8 mouse cellular contexts compared by ENCODE assay signal in the genomic region with DNA sequence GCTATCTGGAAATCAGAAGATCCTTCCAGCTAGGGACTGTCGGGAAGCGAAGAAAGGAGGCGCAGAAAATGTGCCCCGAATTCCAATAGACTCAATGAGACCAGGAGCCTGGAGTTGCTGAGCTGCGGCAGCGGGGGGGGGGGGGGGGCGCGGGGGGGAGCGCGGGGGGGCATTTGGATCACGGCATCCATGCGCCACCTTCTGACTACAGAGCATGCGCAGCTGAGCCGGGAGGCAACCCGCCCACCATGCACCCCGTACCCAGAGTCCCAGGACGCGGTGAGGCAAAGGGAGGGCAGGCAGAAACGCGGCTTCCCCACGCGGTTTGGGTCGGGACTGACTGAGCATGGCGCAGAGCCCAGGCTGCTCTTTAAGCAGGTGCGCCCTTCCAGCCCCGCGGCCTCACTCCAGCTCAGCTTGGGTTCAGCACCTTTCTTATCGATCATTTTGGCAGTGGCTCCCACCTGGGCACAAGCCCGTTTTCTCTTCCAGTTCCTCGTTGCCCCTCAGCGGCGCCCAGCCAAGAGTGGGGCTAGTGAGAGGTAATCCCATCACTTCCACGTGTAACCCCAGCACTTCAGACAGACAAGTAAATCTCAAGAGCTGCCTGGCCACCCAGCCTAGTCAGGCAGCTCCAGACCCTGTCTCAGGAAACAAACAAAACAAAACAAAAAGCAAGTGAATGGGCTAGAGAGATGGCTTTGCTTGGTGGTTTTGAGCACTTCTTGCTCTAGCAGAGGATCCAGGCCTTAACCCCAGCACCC. TPM values are rescaled to one million over a fixed set of nuclear protein-coding genes. Genes with fewer than 3 reads are reported as not detected.
DNase-seq lines count a peak whose midpoint lies in the region; ATAC-seq and TF ChIP-seq lines count a peak whose summit lies in the region.

No protein-coding gene starts in this region.

- no peaks in the 10 kb centered on the region for H3K27me3 ChIP-seq in limb, embryonic 12.5 days
- H3K27me3 ChIP-seq in midbrain, embryonic 11.5 days (ENCODE audit: control insufficient read depth, insufficient read depth, low read length) = no peaks in the 10 kb centered on the region
- H3K27me3 ChIP-seq in stomach, embryonic 14.5 days (ENCODE audit: control insufficient read depth, insufficient read depth, low read length) = no peaks in the 10 kb centered on the region

- peak overlapping the region; percentile 74 for H3K4me2 ChIP-seq in limb, embryonic 12.5 days
- H3K4me2 ChIP-seq in midbrain, embryonic 11.5 days = peak overlapping the region; percentile 86
- peak overlapping the region; percentile 69 for H3K4me2 ChIP-seq in stomach, embryonic 14.5 days (replicated peaks; ENCODE audit: low read depth, low read length)

- no peak for TF ChIP-seq CTCF in gastrocnemius, adult 2 months (IDR thresholded peaks at IDR 0.05)

- 0% methylated on average over 26 of the region's 33 CpGs for WGBS in limb, embryonic 12.5 days
- under 1% methylated on average over 25 of the region's 33 CpGs for WGBS in midbrain, embryonic 11.5 days
- 1% methylated on average over 27 of the region's 33 CpGs for WGBS in stomach, embryonic 14.5 days

- H3K9ac ChIP-seq in limb, embryonic 12.5 days (replicated peaks) = peak overlapping the region; percentile 66
- peak overlapping the region; percentile 73 for H3K9ac ChIP-seq in midbrain, embryonic 11.5 days (ENCODE audit: low read length)
- H3K9ac ChIP-seq in stomach, embryonic 14.5 days (replicated peaks; ENCODE audit: low read depth, low read length) = peak overlapping the region; percentile 21; the same call in 1 of the 2 replicates

- H3K36me3 ChIP-seq in limb, embryonic 12.5 days = no peaks in the 10 kb centered on the region
- no peaks in the 10 kb centered on the region for H3K36me3 ChIP-seq in midbrain, embryonic 11.5 days (ENCODE audit: control insufficient read depth, insufficient read depth, low read length)
- H3K36me3 ChIP-seq in stomach, embryonic 14.5 days (ENCODE audit: control insufficient read depth, insufficient read depth, low read length) = no peaks in the 10 kb centered on the region

- DNase-seq in NIH3T3 (ENCODE audit: low read depth) = peak; percentile 52
- peak; percentile 43 to 51 for DNase-seq in cerebellum, postnatal 36 days
- peak; percentile 53 for DNase-seq in gastrocnemius, adult 2 months
- peak; percentile 29 for DNase-seq in kidney, adult 11 months
- DNase-seq in midbrain, embryonic 11.5 days (ENCODE audit: low spot score, missing footprints) = peak; percentile 96
- DNase-seq in adipocyte (ENCODE audit: low spot score) = no peak

- peak overlapping the region; percentile 71 for H3K4me3 ChIP-seq in gastrocnemius, adult 2 months
- peak overlapping the region; percentile 54 for H3K4me3 ChIP-seq in limb, embryonic 12.5 days (replicated peaks)
- H3K4me3 ChIP-seq in midbrain, embryonic 11.5 days (ENCODE audit: low read depth, low read length) = peak overlapping the region; percentile 40
- peak overlapping the region; percentile 36 for H3K4me3 ChIP-seq in stomach, embryonic 14.5 days (ENCODE audit: low read depth, low read length)

- H3K9me3 ChIP-seq in limb, embryonic 12.5 days = no peaks in the 10 kb centered on the region
- no peaks in the 10 kb centered on the region for H3K9me3 ChIP-seq in midbrain, embryonic 11.5 days (ENCODE audit: control insufficient read depth, low read length)
- no peaks in the 10 kb centered on the region for H3K9me3 ChIP-seq in stomach, embryonic 14.5 days (ENCODE audit: control insufficient read depth, low read depth, low read length)

- peak; percentile 80 for ATAC-seq in limb, embryonic 12.5 days (ENCODE audit: insufficient number of reproducible peaks, insufficient read depth, low FRiP score, low TSS enrichment, low read depth)
- peak; percentile 86 for ATAC-seq in midbrain, embryonic 11.5 days (ENCODE audit: low FRiP score)
- peak; percentile 83 for ATAC-seq in stomach, embryonic 14.5 days (ENCODE audit: insufficient number of reproducible peaks, insufficient read depth, low FRiP score, low read depth)

- H3K4me1 ChIP-seq in limb, embryonic 12.5 days (replicated peaks) = no peaks in the 10 kb centered on the region
- H3K4me1 ChIP-seq in midbrain, embryonic 11.5 days (ENCODE audit: control insufficient read depth, insufficient read depth, low read length) = peaks cover 5% of the 10 kb centered on the region; the same call in 1 of the 2 replicates
- H3K4me1 ChIP-seq in stomach, embryonic 14.5 days (ENCODE audit: control insufficient read depth, insufficient read depth, low read length) = 0 out of 2 replicates have a peak, but pooled peaks cover 3% of the 10 kb centered on the region

- no peak overlapping the region for H3K27ac ChIP-seq in gastrocnemius, adult 2 months
- H3K27ac ChIP-seq in limb, embryonic 12.5 days = peak overlapping the region; percentile 73
- no peak overlapping the region for H3K27ac ChIP-seq in midbrain, embryonic 11.5 days (ENCODE audit: low read depth, low read length)
- peak overlapping the region; percentile 69 for H3K27ac ChIP-seq in stomach, embryonic 14.5 days (ENCODE audit: low read length)

- intact Hi-C loops in gastrocnemius, adult 2 months (cut with DNase I) = no loop called here

RNA-seq across cellular contexts. Expression of a gene that starts 21.5 kb away (rescaled TPM):
- total RNA-seq in gastrocnemius, adult 2 months (2021) = 100 to 1,000 TPM; 187 to 246 TPM
- polyA plus RNA-seq in limb, embryonic 12.5 days (2016; fragmentation: Nextera tagmentation; extraction: Ambion mirVana) = 121 and 124 TPM in 2 replicates
- 106 and 107 TPM in 2 replicates for polyA plus RNA-seq in midbrain, embryonic 11.5 days (2014; fragmentation: Nextera tagmentation; extraction: Ambion mirVana)
- polyA plus RNA-seq in stomach, embryonic 14.5 days (2014; fragmentation: Nextera tagmentation; extraction: Ambion mirVana) = 129 and 134 TPM in 2 replicates

RNA-seq across cellular contexts. Expression of a gene that starts 24.1 kb away (rescaled TPM):
- under 1 TPM in 1 of 2 experiments, not detected in 1; 0.33 TPM for total RNA-seq in gastrocnemius, adult 2 months (2021)
- polyA plus RNA-seq in limb, embryonic 12.5 days (2016; fragmentation: Nextera tagmentation; extraction: Ambion mirVana) = 21.2 and 21.5 TPM in 2 replicates
- 5.0 and 5.6 TPM in 2 replicates for polyA plus RNA-seq in midbrain, embryonic 11.5 days (2014; fragmentation: Nextera tagmentation; extraction: Ambion mirVana)
- polyA plus RNA-seq in stomach, embryonic 14.5 days (2014; fragmentation: Nextera tagmentation; extraction: Ambion mirVana) = 407 and 452 TPM in 2 replicates

RNA-seq across cellular contexts. Expression of a gene that starts 47.8 kb away (rescaled TPM):
- total RNA-seq in gastrocnemius, adult 2 months (2021) = not detected
- 10.3 and 11.3 TPM in 2 replicates for polyA plus RNA-seq in limb, embryonic 12.5 days (2016; fragmentation: Nextera tagmentation; extraction: Ambion mirVana)
- polyA plus RNA-seq in midbrain, embryonic 11.5 days (2014; fragmentation: Nextera tagmentation; extraction: Ambion mirVana) = 9.2 and 10.2 TPM in 2 replicates
- 707 and 780 TPM in 2 replicates for polyA plus RNA-seq in stomach, embryonic 14.5 days (2014; fragmentation: Nextera tagmentation; extraction: Ambion mirVana)

RNA-seq across cellular contexts. Expression of a gene that starts 48.1 kb away (rescaled TPM):
- total RNA-seq in gastrocnemius, adult 2 months (2021) = 10 to 100 TPM; 39.1 to 44.1 TPM
- polyA plus RNA-seq in limb, embryonic 12.5 days (2016; fragmentation: Nextera tagmentation; extraction: Ambion mirVana) = 16.6 and 22.6 TPM in 2 replicates
- polyA plus RNA-seq in midbrain, embryonic 11.5 days (2014; fragmentation: Nextera tagmentation; extraction: Ambion mirVana) = 7.5 TPM in 2 replicates
- polyA plus RNA-seq in stomach, embryonic 14.5 days (2014; fragmentation: Nextera tagmentation; extraction: Ambion mirVana) = 42.6 and 48.5 TPM in 2 replicates

Comparison
In these comparisons a context has a peak if more than half of its experiments do, and no peak if none do; other contexts are left out.
1. H3K27ac ChIP-seq: peak in limb, embryonic 12.5 days (single experiment) and stomach, embryonic 14.5 days (single experiment); none in gastrocnemius, adult 2 months (single experiment) and midbrain, embryonic 11.5 days (single experiment).
2. H3K9ac ChIP-seq: peak in every context shown above with its lines; median percentile 73 in midbrain, embryonic 11.5 days; 66 in limb, embryonic 12.5 days; 21 in stomach, embryonic 14.5 days.
3. RNA of a gene that starts 24.1 kb away (polyA plus RNA-seq): 407 to 452 TPM in stomach, embryonic 14.5 days; 21.2 to 21.5 TPM in limb, embryonic 12.5 days and 5.0 to 5.6 TPM in midbrain, embryonic 11.5 days; every median in the first group is over 10 times any median in the second.
4. RNA of a gene that starts 47.8 kb away (polyA plus RNA-seq): 707 to 780 TPM in stomach, embryonic 14.5 days; 10.3 to 11.3 TPM in limb, embryonic 12.5 days and 9.2 to 10.2 TPM in midbrain, embryonic 11.5 days; every median in the first group is over 10 times any median in the second.
5. Peak in every context shown above with its lines, with median percentiles within 50 percentile points of each other: H3K4me3 ChIP-seq, ATAC-seq and H3K4me2 ChIP-seq.